Mouse (Mus musculus) cerebellum, adult 2 months (tissue): ENCODE data around the gene Rtn4r. TPM values are rescaled to one million over a fixed set of nuclear protein-coding genes. Genes with fewer than 3 reads are reported as not detected.

ENCODE experiments used
- DNase-seq, 2 experiments: peaks; one replicate each; pipeline ENCODE4 v3.0.0; 2021
- H3K27ac ChIP-seq: fragments of 200-500 bp; 2 replicates; pipeline ENCODE4 v1.5.1; 2012; ENCODE audit warnings: low read length, control low read depth, inconsistent platforms; ENCODE audit not compliant: insufficient read depth
- H3K27me3 ChIP-seq: fragments of 200-500 bp; 2 replicates; pipeline ENCODE4 v1.6.1; 2012; ENCODE audit warnings: inconsistent platforms, mild to moderate bottlenecking, low read length, moderate library complexity; ENCODE audit not compliant: control insufficient read depth, insufficient read depth
- H3K4me1 ChIP-seq: fragments of 200-500 bp; 2 replicates; pipeline ENCODE4 v1.6.1; 2011; ENCODE audit warnings: low read length; ENCODE audit not compliant: control insufficient read depth, insufficient read depth
- H3K4me3 ChIP-seq: fragments of 200-500 bp; replicated peaks from 2 replicates; pipeline ENCODE3; 2011; ENCODE audit warnings: mild to moderate bottlenecking, low read depth, low read length, control low read depth; ENCODE audit not compliant: insufficient read depth
- CTCF ChIP-seq: fragments of 200-500 bp; IDR thresholded peaks from 2 replicates; pipeline ENCODE4 v1.5.1; 2011; ENCODE audit warnings: low read depth, mild to moderate bottlenecking, control low read depth, low read length, moderate library complexity, borderline replicate concordance; ENCODE audit not compliant: insufficient read depth
- POLR2A ChIP-seq: fragments of 200-500 bp; IDR thresholded peaks from 2 replicates; pipeline ENCODE4 v1.6.1; 2011; ENCODE audit warnings: low read length, control low read depth, borderline replicate concordance; ENCODE audit not compliant: insufficient read depth
- WGBS: fragments of 180-500 bp; shearing (Covaris S2); methylation state at CpG from one replicate; pipeline ENCODE4 v1.1.7; 2018; 5-methylcytosine and 5-hydroxymethylcytosine counted together
- polyA plus RNA-seq: library from polyadenylated mRNA; depleted of rRNA; stranded (reverse); fragments of >200 nt; gene quantifications from 2 replicates; pipeline ENCODE4 v1.2.3, GENCODE M21; 2012

Rtn4r gene
- polyA plus RNA-seq, 1 experiment, result 82.9 TPM

- no peak overlapping the region for H3K27ac ChIP-seq
- 27% methylated on average over 2 of the region's 2 CpGs for WGBS
- no peaks in the 10 kb centered on the region for H3K27me3 ChIP-seq
- TF ChIP-seq POLR2A (no peak), CTCF (no peak)
- no peak overlapping the region for H3K4me3 ChIP-seq
- peak; percentile 42 to 60 for DNase-seq
- peaks cover 19% of the 10 kb centered on the region for H3K4me1 ChIP-seq
Observed at GRCm38 (mm10) chr16:18164642-18165238, 37.3 kb downstream of the Rtn4r start.

GRCm38 (mm10) chr16:18166613-18167190 lies 39.3 kb downstream of the Rtn4r start:
- Histone ChIP-seq H3K4me1 (peaks cover 19% of the 10 kb centered on the region), H3K27me3 (no peaks in the 10 kb centered on the region), H3K4me3 (no peak overlapping the region), H3K27ac (no peak overlapping the region)
- TF ChIP-seq CTCF, result no peak
- TF ChIP-seq POLR2A, result no peak
- DNase-seq, result no peak
- WGBS, result 61% methylated on average over 6 of the region's 6 CpGs

GRCm38 (mm10) chr16:18169156-18169555 lies 41.7 kb downstream of the Rtn4r start:
- TF ChIP-seq CTCF, result no peak
- TF ChIP-seq POLR2A, result no peak
- 85% methylated on average over 5 of the region's 5 CpGs for WGBS
- H3K27ac ChIP-seq, result no peak overlapping the region
- H3K27me3 ChIP-seq, result no peaks in the 10 kb centered on the region
- DNase-seq, result no peak
- H3K4me3 ChIP-seq, result no peak overlapping the region
- peaks cover 21% of the 10 kb centered on the region for H3K4me1 ChIP-seq

GRCm38 (mm10) chr16:18169776-18170175 lies 42.3 kb downstream of the Rtn4r start:
- Histone ChIP-seq H3K27me3 (no peaks in the 10 kb centered on the region), H3K4me1 (peaks cover 15% of the 10 kb centered on the region), H3K27ac (no peak overlapping the region), H3K4me3 (no peak overlapping the region)
- 97% methylated on average over 3 of the region's 3 CpGs for WGBS
- DNase-seq, result no peak
- TF ChIP-seq POLR2A, result no peak
- no peak for TF ChIP-seq CTCF

- H3K27ac ChIP-seq, result no peak overlapping the region
- 12% methylated on average over 7 of the region's 7 CpGs for WGBS
Observed at GRCm38 (mm10) chr16:18172266-18172855, 44.9 kb downstream of the Rtn4r start.

GRCm38 (mm10) chr16:18173231-18173630 lies 45.8 kb downstream of the Rtn4r start:
- DNase-seq, result no peak
- 79% methylated on average over 9 of the region's 9 CpGs for WGBS
- no peak overlapping the region for H3K4me3 ChIP-seq
- no peak overlapping the region for H3K27ac ChIP-seq
- TF ChIP-seq CTCF (no peak), POLR2A (no peak)
- peaks cover 26% of the 10 kb centered on the region for H3K4me1 ChIP-seq
- no peaks in the 10 kb centered on the region for H3K27me3 ChIP-seq

More at GRCm38 (mm10) chr16:18172266-18172855, 44.9 kb downstream of the Rtn4r start:
- Histone ChIP-seq H3K27me3 (no peaks in the 10 kb centered on the region), H3K4me1 (peaks cover 22% of the 10 kb centered on the region), H3K4me3 (no peak overlapping the region)
- TF ChIP-seq POLR2A, result no peak
- peak; percentile 93 for TF ChIP-seq CTCF
- peak; percentile 80 to 90 for DNase-seq

GRCm38 (mm10) chr16:18173788-18174187 lies 46.3 kb downstream of the Rtn4r start:
- WGBS, result 79% methylated on average over 11 of the region's 11 CpGs
- no peak overlapping the region for H3K27ac ChIP-seq
- H3K4me1 ChIP-seq, result peaks cover 26% of the 10 kb centered on the region
- H3K4me3 ChIP-seq, result no peak overlapping the region
- TF ChIP-seq CTCF (no peak), POLR2A (no peak)
- DNase-seq, result no peak
- H3K27me3 ChIP-seq, result no peaks in the 10 kb centered on the region
